Mouse (Mus musculus): Measurements from ENCODE around the gene Ddias.

- TF ChIP-seq CTCF (IDR thresholded peaks at IDR 0.05; ENCODE audit: control insufficient read depth, insufficient read depth, insufficient replicate concordance, low read depth, low read length) (no peak), POLR2A (IDR thresholded peaks at IDR 0.05; ENCODE audit: control insufficient read depth, low read depth, low read length) (no peak)
These were observed 2.0 kb upstream of the Ddias start for GRCm38 (mm10) chr7:92876066-92876465.
